Mouse (Mus musculus) testis, adult 2 months (tissue): ENCODE measurements around the gene Dock10. TPM values are rescaled to one million over a fixed set of nuclear protein-coding genes. Genes with fewer than 3 reads are reported as not detected.
"Not testable (repeated sequence)": the region's sequence is repeated elsewhere in the genome, so short reads cannot be mapped to it uniquely, and the experiment has no call there.

Experiments
- H3K27ac ChIP-seq: fragments of 200-500 bp; 2 replicates; pipeline ENCODE4 v1.5.1; 2012; ENCODE audit warnings: low read depth, low read length; ENCODE audit not compliant: control insufficient read depth, insufficient read depth
- H3K27me3 ChIP-seq: fragments of 200-500 bp; 2 replicates; pipeline ENCODE4 v1.6.1; 2012; ENCODE audit warnings: mild to moderate bottlenecking, low read length, moderate library complexity; ENCODE audit not compliant: control insufficient read depth, insufficient read depth
- H3K36me3 ChIP-seq: fragments of 200-500 bp; 2 replicates; pipeline ENCODE4 v1.6.1; 2012; ENCODE audit warnings: mild to moderate bottlenecking, low read length; ENCODE audit not compliant: control insufficient read depth, insufficient read depth
- H3K4me1 ChIP-seq: fragments of 200-500 bp; 2 replicates; pipeline ENCODE4 v1.6.1; 2012; ENCODE audit warnings: low read length; ENCODE audit not compliant: control insufficient read depth, insufficient read depth
- H3K4me3 ChIP-seq: fragments of 200-500 bp; 2 replicates; pipeline ENCODE4 v1.5.1; 2012; ENCODE audit warnings: low read depth, mild to moderate bottlenecking, low read length, moderate library complexity, mixed read lengths; ENCODE audit not compliant: control insufficient read depth
- CTCF ChIP-seq: fragments of 200-500 bp; IDR thresholded peaks from 2 replicates; pipeline ENCODE4 v1.5.1; 2012; ENCODE audit warnings: low read depth, mild to moderate bottlenecking, inconsistent platforms, low read length, moderate library complexity; ENCODE audit not compliant: control insufficient read depth, insufficient read depth, insufficient replicate concordance
- POLR2A ChIP-seq: fragments of 200-500 bp; IDR thresholded peaks from 2 replicates; pipeline ENCODE4 v1.6.1; 2012; ENCODE audit warnings: low read depth, mild to moderate bottlenecking, inconsistent platforms, low read length, moderate library complexity; ENCODE audit not compliant: control insufficient read depth
- polyA plus RNA-seq: library from polyadenylated mRNA; depleted of rRNA; stranded (reverse); fragments of >200 nt; gene quantifications from 2 replicates; pipeline ENCODE4 v1.2.3, GENCODE M21; 2012

Dock10 gene
- polyA plus RNA-seq, 1 experiment: 0.19 TPM

GRCm38 (mm10) chr1:80763042-80763950, 5.0 kb upstream of the Dock10 start:
- no peaks in the 10 kb centered on the region for H3K36me3 ChIP-seq
- no peak for TF ChIP-seq POLR2A
- no peak for TF ChIP-seq CTCF
- H3K4me3 ChIP-seq: no peak overlapping the region
- H3K27me3 ChIP-seq: no peaks in the 10 kb centered on the region
- peaks cover 2% of the 10 kb centered on the region; the same call in 1 of the 2 replicates for H3K4me1 ChIP-seq
- no peak overlapping the region for H3K27ac ChIP-seq

- peaks cover 4% of the 10 kb centered on the region for H3K4me1 ChIP-seq
- H3K36me3 ChIP-seq: no peaks in the 10 kb centered on the region
- H3K27ac ChIP-seq: no peak overlapping the region
- no peaks in the 10 kb centered on the region for H3K27me3 ChIP-seq
- peak overlapping the region; percentile 61 for H3K4me3 ChIP-seq
- TF ChIP-seq CTCF (no peak), POLR2A (no peak)
Observed at GRCm38 (mm10) chr1:80758798-80759184, 464 bp upstream of the Dock10 start.

- Histone ChIP-seq H3K36me3 (no peaks in the 10 kb centered on the region), H3K4me1 (peaks cover 4% of the 10 kb centered on the region), H3K27ac (no peak overlapping the region), H3K4me3 (peak overlapping the region; percentile 71), H3K27me3 (no peaks in the 10 kb centered on the region)
- TF ChIP-seq CTCF: no peak
Observed at GRCm38 (mm10) chr1:80757650-80757976, 714 bp downstream of the Dock10 start.

- Histone ChIP-seq H3K27ac (no peak overlapping the region), H3K4me1 (peaks cover 4% of the 10 kb centered on the region), H3K4me3 (peak overlapping the region; percentile 71), H3K27me3 (no peaks in the 10 kb centered on the region), H3K36me3 (no peaks in the 10 kb centered on the region)
- TF ChIP-seq POLR2A: no peak
- TF ChIP-seq CTCF: no peak
Observed at GRCm38 (mm10) chr1:80756824-80757649, 1.3 kb downstream of the Dock10 start.

GRCm38 (mm10) chr1:80756060-80756439, 2.3 kb downstream of the Dock10 start:
- H3K36me3 ChIP-seq: no peaks in the 10 kb centered on the region
- no peak for TF ChIP-seq POLR2A
- TF ChIP-seq CTCF: no peak
- no peak overlapping the region for H3K4me3 ChIP-seq

GRCm38 (mm10) chr1:80755296-80756059, 2.8 kb downstream of the Dock10 start:
- H3K27ac ChIP-seq: no peak overlapping the region
- H3K36me3 ChIP-seq: no peaks in the 10 kb centered on the region
- TF ChIP-seq POLR2A (no peak), CTCF (no peak)

More at GRCm38 (mm10) chr1:80756060-80756439, 2.3 kb downstream of the Dock10 start:
- H3K4me1 ChIP-seq: peaks cover 4% of the 10 kb centered on the region
- H3K27me3 ChIP-seq: no peaks in the 10 kb centered on the region
- no peak overlapping the region for H3K27ac ChIP-seq

GRCm38 (mm10) chr1:80749122-80749521, 9.2 kb downstream of the Dock10 start:
- not testable (repeated sequence) for H3K4me3 ChIP-seq, H3K27ac ChIP-seq, H3K27me3 ChIP-seq, H3K36me3 ChIP-seq, H3K4me1 ChIP-seq

More at GRCm38 (mm10) chr1:80755296-80756059, 2.8 kb downstream of the Dock10 start:
- Histone ChIP-seq H3K4me3 (no peak overlapping the region), H3K4me1 (peaks cover 4% of the 10 kb centered on the region), H3K27me3 (no peaks in the 10 kb centered on the region)
